13 mouse cellular contexts compared by ENCODE assay signal in genomic region chr11:75032946-75033345, GRCm38 (mm10).
A peak's percentile ranks its signal among the peaks of the same experiment; 100 is the strongest.
DNase-seq lines count a peak whose midpoint lies in the region; ATAC-seq lines count a peak whose summit lies in the region.
"Had no signal": no experiment of that assay in that cellular context is flagged by ENCODE, and none has a peak within 500 bp of the region (broad histone marks: within the 10 kb centered on the region; RNA-seq: fewer than 3 reads in every experiment).

No protein-coding gene starts in this region.

- no peak overlapping the region for H3K9ac ChIP-seq in heart, embryonic 12.5 days
- no peak overlapping the region for H3K9ac ChIP-seq in lung, embryonic 16.5 days (ENCODE audit: low read length)
- H3K9ac ChIP-seq in hindbrain, embryonic 16.5 days (ENCODE audit: low read depth, low read length) = no peak overlapping the region
- H3K9ac ChIP-seq: hindbrain, embryonic 15.5 days; liver, embryonic 12.5 days; neural tube, embryonic 12.5 days had no signal

- WGBS in heart, embryonic 10.5 days = 90% methylated on average over 2 of the region's 2 CpGs
- 76% methylated on average over 2 of the region's 2 CpGs for WGBS in heart, embryonic 12.5 days
- 66% methylated on average over 2 of the region's 2 CpGs for WGBS in lung, embryonic 16.5 days
- 85% methylated on average over 2 of the region's 2 CpGs for WGBS in hindbrain, embryonic 16.5 days

- H3K9me3 ChIP-seq in heart, embryonic 10.5 days = no peaks in the 10 kb centered on the region
- no peaks in the 10 kb centered on the region for H3K9me3 ChIP-seq in heart, embryonic 12.5 days (replicated peaks)
- no peaks in the 10 kb centered on the region for H3K9me3 ChIP-seq in lung, embryonic 16.5 days (ENCODE audit: control insufficient read depth, low read length)
- H3K9me3 ChIP-seq in hindbrain, embryonic 16.5 days (ENCODE audit: control insufficient read depth, low read length) = no peaks in the 10 kb centered on the region
- H3K9me3 ChIP-seq: hindbrain, embryonic 15.5 days; liver, embryonic 12.5 days; neural tube, embryonic 12.5 days had no signal

- no peak for ATAC-seq in heart, embryonic 12.5 days (ENCODE audit: insufficient number of reproducible peaks, low FRiP score)
- no peak for ATAC-seq in lung, embryonic 16.5 days (ENCODE audit: low read depth)
- peak; percentile 44 for ATAC-seq in granulocyte monocyte progenitor cell, adult 5-6 weeks (replicated peaks; ENCODE audit: poor library complexity, severe bottlenecking)
- ATAC-seq in hindbrain, embryonic 16.5 days = no peak
- ATAC-seq: activated CD4-positive, CD25-positive, alpha-beta regulatory T cell, adult 4 months; liver, embryonic 12.5 days had no signal

- peaks cover 12% of the 10 kb centered on the region for H3K4me1 ChIP-seq in heart, embryonic 10.5 days
- peaks cover 24% of the 10 kb centered on the region for H3K4me1 ChIP-seq in heart, embryonic 12.5 days (replicated peaks)
- H3K4me1 ChIP-seq in lung, embryonic 16.5 days (replicated peaks; ENCODE audit: control insufficient read depth, insufficient read depth, low read length) = peaks cover 30% of the 10 kb centered on the region
- H3K4me1 ChIP-seq in hindbrain, embryonic 16.5 days (ENCODE audit: control insufficient read depth, insufficient read depth, low read depth, low read length) = no peaks in the 10 kb centered on the region
- H3K4me1 ChIP-seq: hindbrain, embryonic 15.5 days; neural tube, embryonic 12.5 days had no signal

- H3K36me3 ChIP-seq in heart, embryonic 10.5 days = no peaks in the 10 kb centered on the region
- H3K36me3 ChIP-seq in heart, embryonic 12.5 days = no peaks in the 10 kb centered on the region
- H3K36me3 ChIP-seq in lung, embryonic 16.5 days (ENCODE audit: control insufficient read depth, insufficient read depth, low read length) = no peaks in the 10 kb centered on the region
- H3K36me3 ChIP-seq in hindbrain, embryonic 16.5 days (ENCODE audit: control insufficient read depth, insufficient read depth, low read length) = no peaks in the 10 kb centered on the region
- H3K36me3 ChIP-seq: hindbrain, embryonic 15.5 days; liver, embryonic 12.5 days had no signal

- H3K4me3 ChIP-seq in heart, embryonic 10.5 days = no peak overlapping the region
- H3K4me3 ChIP-seq in heart, embryonic 12.5 days = no peak overlapping the region
- H3K4me3 ChIP-seq in lung, embryonic 16.5 days (ENCODE audit: low read length) = no peak overlapping the region
- no peak overlapping the region for H3K4me3 ChIP-seq in hindbrain, embryonic 16.5 days (ENCODE audit: low read length)
- H3K4me3 ChIP-seq: hindbrain, embryonic 15.5 days; liver, embryonic 12.5 days; neural tube, embryonic 12.5 days had no signal

- DNase-seq in heart, embryonic 10.5 days (ENCODE audit: low spot score) = no peak
- DNase-seq in lung, postnatal 25 days (ENCODE audit: low spot score) = no peak
- DNase-seq in thymus, postnatal 25 days = peak; percentile 48
- DNase-seq in kidney, postnatal 14 days = no peak
- DNase-seq: left cerebral cortex, postnatal 4 days had no signal

- H3K27me3 ChIP-seq in heart, embryonic 10.5 days (ENCODE audit: insufficient read depth, poor library complexity, severe bottlenecking) = no peaks in the 10 kb centered on the region
- no peaks in the 10 kb centered on the region for H3K27me3 ChIP-seq in heart, embryonic 12.5 days (replicated peaks)
- no peaks in the 10 kb centered on the region for H3K27me3 ChIP-seq in lung, embryonic 16.5 days (ENCODE audit: control insufficient read depth, insufficient read depth, low read depth, low read length)
- H3K27me3 ChIP-seq in hindbrain, embryonic 16.5 days (replicated peaks; ENCODE audit: control insufficient read depth, insufficient read depth, low read length) = no peaks in the 10 kb centered on the region
- H3K27me3 ChIP-seq: hindbrain, embryonic 15.5 days; liver, embryonic 12.5 days; neural tube, embryonic 12.5 days had no signal

- H3K27ac ChIP-seq in heart, embryonic 10.5 days = 0 out of 2 replicates have a peak overlapping the region, but pooled peaks have one; percentile 36
- no peak overlapping the region for H3K27ac ChIP-seq in heart, embryonic 12.5 days (ENCODE audit: poor library complexity, severe bottlenecking)
- H3K27ac ChIP-seq in lung, embryonic 16.5 days (ENCODE audit: low read length) = peak overlapping the region; percentile 94
- H3K27ac ChIP-seq in hindbrain, embryonic 16.5 days (ENCODE audit: low read depth, low read length) = no peak overlapping the region
- H3K27ac ChIP-seq: hindbrain, embryonic 15.5 days; liver, embryonic 12.5 days; neural tube, embryonic 12.5 days had no signal

- no peak overlapping the region for H3K4me2 ChIP-seq in heart, embryonic 12.5 days
- peak overlapping the region; percentile 1; the same call in 1 of the 2 replicates for H3K4me2 ChIP-seq in lung, embryonic 16.5 days (ENCODE audit: low read depth, low read length)
- no peak overlapping the region for H3K4me2 ChIP-seq in hindbrain, embryonic 16.5 days (ENCODE audit: low read length)
- H3K4me2 ChIP-seq: hindbrain, embryonic 15.5 days; liver, embryonic 12.5 days; neural tube, embryonic 12.5 days had no signal

Comparison
In these comparisons a context has a peak if more than half of its experiments do, and no peak if none do; other contexts are left out.
1. H3K27ac ChIP-seq: peak in heart, embryonic 10.5 days (single experiment) and lung, embryonic 16.5 days (single experiment); none in heart, embryonic 12.5 days (single experiment) and hindbrain, embryonic 16.5 days (single experiment).